Mouse (Mus musculus) liver, embryonic 16.5 days (tissue): ENCODE results near the gene Ihh. TPM values are rescaled to one million over a fixed set of nuclear protein-coding genes. Genes with fewer than 3 reads are reported as not detected.
A peak's percentile ranks its signal among the peaks of the same experiment; 100 is the strongest.

Experiments
- microRNA counts: library from miRNA; unstranded; fragments of <30 nt; microRNA quantifications from one replicate; lab custom pipeline; 2016
- microRNA-seq: library from miRNA; unstranded; fragments of <30 nt; microRNA quantifications from one replicate; pipeline ENCODE4, GENCODE M21; 2016
- polyA plus RNA-seq: library from polyadenylated mRNA; unstranded; fragments of >200 nt; fragmentation: Nextera tagmentation; extraction: Ambion mirVana; gene quantifications from 2 replicates; pipeline ENCODE4 v1.2.1, GENCODE M21; 2015

Ihh gene
- polyA plus RNA-seq, 1 experiment from 2014 or later, result 4.0 TPM

MicroRNA genes within 50 kb of the gene (microRNA counts, 519-probe panel; counts per million panel counts)
- 2,193 counts per million, percentile 38 among the panel's probes with 10 or more counts for microRNA mmu-miR-375 (lab: Ali Mortazavi, UCI)

Small RNA genes within 50 kb of the gene (microRNA-seq; reads per million reads assigned to microRNA genes)
- gene Mir375, result 2,012 reads per million, percentile 82 among the genes with 10 or more reads in this experiment

Other genes starting within 250 kb of the Ihh start
- 7.5 and 8.9 TPM in 2 replicates for gene Cyp27a1, start 238.1 kb downstream of the Ihh start, polyA plus RNA-seq
- 0.19 and 0.25 TPM in 2 replicates for gene Prkag3, start 202.5 kb downstream of the Ihh start, polyA plus RNA-seq
- gene Wnt6, start 179.8 kb downstream of the Ihh start, polyA plus RNA-seq, result 0.06 and 0.11 TPM in 2 replicates
- not detected in 2 replicates for gene Wnt10a, start 160.2 kb downstream of the Ihh start, polyA plus RNA-seq
- not detected in 2 replicates for gene Cdk5r2, start 96.7 kb downstream of the Ihh start, polyA plus RNA-seq
- gene Fev, start 66.3 kb downstream of the Ihh start, polyA plus RNA-seq, result not detected in 2 replicates
- not detected in 2 replicates for gene Cryba2, start 58.5 kb downstream of the Ihh start, polyA plus RNA-seq
- not detected in 2 replicates for gene Cfap65, start 16.1 kb downstream of the Ihh start, polyA plus RNA-seq
- gene Nhej1, start 173.5 kb upstream of the Ihh start, polyA plus RNA-seq, result 5.6 and 6.0 TPM in 2 replicates
- gene Slc23a3, start 182.2 kb upstream of the Ihh start, polyA plus RNA-seq, result 2.5 and 2.6 TPM in 2 replicates
- gene Cnppd1, start 191.0 kb upstream of the Ihh start, polyA plus RNA-seq, result 46.2 and 51.1 TPM in 2 replicates
- 47.7 and 52.7 TPM in 2 replicates for gene Retreg2, start 191.1 kb upstream of the Ihh start, polyA plus RNA-seq
- 41.0 and 41.1 TPM in 2 replicates for gene Zfand2b, start 217.0 kb upstream of the Ihh start, polyA plus RNA-seq
- 55.5 and 56.5 TPM in 2 replicates for gene Abcb6, start 228.7 kb upstream of the Ihh start, polyA plus RNA-seq
- 9.2 and 12.0 TPM in 2 replicates for gene Ankzf1, start 240.5 kb upstream of the Ihh start, polyA plus RNA-seq
- gene Atg9a, start 240.5 kb upstream of the Ihh start, polyA plus RNA-seq, result 26.5 and 28.5 TPM in 2 replicates